Mouse (Mus musculus) forebrain, embryonic 13.5 days (tissue): ENCODE data around the gene Htra1. TPM values are rescaled to one million over a fixed set of nuclear protein-coding genes. Genes with fewer than 3 reads are reported as not detected.

Source experiments
- ATAC-seq: fragments of 200-750 bp; cut with Nextera tagmentation; 2 replicates; pipeline ENCODE4 v1.8.0; 2017
- H3K27ac ChIP-seq: fragments of 300-500 bp; sonication (generic); 2 replicates; pipeline ENCODE4 v1.5.1; 2015; ENCODE audit warnings: inconsistent platforms, mild to moderate bottlenecking, moderate library complexity
- H3K27me3 ChIP-seq: fragments of 300-500 bp; sonication (generic); 2 replicates; pipeline ENCODE4 v1.6.1; 2015; ENCODE audit warnings: mild to moderate bottlenecking, inconsistent platforms
- H3K36me3 ChIP-seq: fragments of 300-500 bp; sonication (generic); 2 replicates; pipeline ENCODE4 v1.6.1; 2015; ENCODE audit warnings: mild to moderate bottlenecking, inconsistent platforms; ENCODE audit not compliant: poor library complexity, severe bottlenecking
- H3K4me1 ChIP-seq: fragments of 300-500 bp; sonication (generic); 2 replicates; pipeline ENCODE4 v1.6.1; 2015; ENCODE audit warnings: inconsistent platforms
- H3K4me2 ChIP-seq: fragments of 300-500 bp; sonication (generic); 2 replicates; pipeline ENCODE4 v1.6.1; 2015; ENCODE audit warnings: inconsistent platforms, mild to moderate bottlenecking, moderate library complexity
- H3K4me3 ChIP-seq: fragments of 300-500 bp; sonication (generic); 2 replicates; pipeline ENCODE4 v1.5.1; 2015; ENCODE audit warnings: mild to moderate bottlenecking, inconsistent platforms
- H3K9ac ChIP-seq: fragments of 300-500 bp; sonication (generic); 2 replicates; pipeline ENCODE4 v1.6.1; 2015; ENCODE audit warnings: mild to moderate bottlenecking, inconsistent platforms
- H3K9me3 ChIP-seq: fragments of 300-500 bp; sonication (generic); replicated peaks from 2 replicates; pipeline ENCODE4 v1.6.1; 2016; ENCODE audit warnings: inconsistent platforms
- WGBS: fragments of 180-500 bp; shearing (Covaris S2); methylation state at CpG from one replicate; pipeline ENCODE4 v1.1.7; 2015; 5-methylcytosine and 5-hydroxymethylcytosine counted together
- polyA plus RNA-seq: library from polyadenylated mRNA; unstranded; fragments of >200 nt; fragmentation: Nextera tagmentation; extraction: Ambion mirVana; gene quantifications from 2 replicates; pipeline ENCODE4 v1.2.1, GENCODE M21; 2015

The Htra1 gene
- polyA plus RNA-seq, result 9.3 and 9.7 TPM in 2 replicates

GRCm38 (mm10) chr7:130935793-130936471 is at the start of gene Htra1:
TSS of gene Htra1 (plus strand) at chr7:130936111.
- Histone ChIP-seq H3K9ac (peak within 1 kb of the TSS; percentile 59), H3K27ac (no peak within 1 kb of the TSS), H3K4me1 (peaks cover 17% of the 10 kb centered on the region), H3K9me3 (0 out of 2 replicates have a peak, but pooled peaks cover 3% of the 10 kb centered on the region), H3K4me2 (peak within 1 kb of the TSS; percentile 75), H3K4me3 (peak within 1 kb of the TSS; percentile 49), H3K27me3 (peaks cover 69% of the 10 kb centered on the region), H3K36me3 (no peaks in the 10 kb centered on the region)
- peak; percentile 92 for ATAC-seq
- under 1% methylated on average over 70 of the region's 70 CpGs for WGBS

- Histone ChIP-seq H3K27me3 (no peaks in the 10 kb centered on the region), H3K4me3 (no peak overlapping the region), H3K27ac (no peak overlapping the region), H3K36me3 (peaks cover 15% of the 10 kb centered on the region; the same call in 1 of the 2 replicates), H3K9ac (no peak overlapping the region), H3K4me2 (no peak overlapping the region), H3K4me1 (peaks cover 6% of the 10 kb centered on the region; the same call in 1 of the 2 replicates), H3K9me3 (no peaks in the 10 kb centered on the region)
- ATAC-seq, result no peak
- 85% methylated on average over 3 of the region's 3 CpGs for WGBS
Observed at GRCm38 (mm10) chr7:130886246-130886645, 49.7 kb upstream of the Htra1 start.

GRCm38 (mm10) chr7:130887946-130888345 is 48.0 kb upstream of the Htra1 start:
- 10% methylated on average over 3 of the region's 3 CpGs for WGBS
- H3K27ac ChIP-seq, result no peak overlapping the region
- H3K9me3 ChIP-seq, result no peaks in the 10 kb centered on the region
- peaks cover 6% of the 10 kb centered on the region; the same call in 1 of the 2 replicates for H3K4me1 ChIP-seq
- H3K9ac ChIP-seq, result no peak overlapping the region
- no peak for ATAC-seq
- H3K27me3 ChIP-seq, result no peaks in the 10 kb centered on the region
- no peak overlapping the region for H3K4me2 ChIP-seq
- peaks cover 21% of the 10 kb centered on the region; the same call in 1 of the 2 replicates for H3K36me3 ChIP-seq
- H3K4me3 ChIP-seq, result no peak overlapping the region

- H3K4me3 ChIP-seq, result no peak overlapping the region
- WGBS, result 25% methylated on average over 2 of the region's 2 CpGs
- H3K9ac ChIP-seq, result peak overlapping the region; percentile 30; the same call in 1 of the 2 replicates
- no peaks in the 10 kb centered on the region for H3K9me3 ChIP-seq
- peaks cover 6% of the 10 kb centered on the region; the same call in 1 of the 2 replicates for H3K4me1 ChIP-seq
- no peak overlapping the region for H3K27ac ChIP-seq
- no peak for ATAC-seq
- H3K27me3 ChIP-seq, result no peaks in the 10 kb centered on the region
- H3K4me2 ChIP-seq, result no peak overlapping the region
- H3K36me3 ChIP-seq, result peaks cover 13% of the 10 kb centered on the region; the same call in 1 of the 2 replicates
Observed at GRCm38 (mm10) chr7:130890871-130891270, 45.0 kb upstream of the Htra1 start.

GRCm38 (mm10) chr7:130892973-130893372 is 42.9 kb upstream of the Htra1 start:
- Histone ChIP-seq H3K27ac (no peak overlapping the region), H3K9me3 (no peaks in the 10 kb centered on the region), H3K4me2 (no peak overlapping the region), H3K27me3 (no peaks in the 10 kb centered on the region), H3K9ac (no peak overlapping the region), H3K4me3 (no peak overlapping the region), H3K4me1 (peaks cover 2% of the 10 kb centered on the region; the same call in 1 of the 2 replicates), H3K36me3 (peaks cover 7% of the 10 kb centered on the region; the same call in 1 of the 2 replicates)
- 82% methylated on average over 6 of the region's 6 CpGs for WGBS
- ATAC-seq, result no peak

- Histone ChIP-seq H3K27ac (no peak overlapping the region), H3K4me3 (no peak overlapping the region), H3K9ac (no peak overlapping the region), H3K27me3 (no peaks in the 10 kb centered on the region), H3K36me3 (peaks cover 7% of the 10 kb centered on the region; the same call in 1 of the 2 replicates), H3K9me3 (no peaks in the 10 kb centered on the region), H3K4me1 (no peaks in the 10 kb centered on the region), H3K4me2 (no peak overlapping the region)
- 40% methylated on average over 9 of the region's 9 CpGs for WGBS
- no peak for ATAC-seq
Observed at GRCm38 (mm10) chr7:130894931-130895617, 40.8 kb upstream of the Htra1 start.

GRCm38 (mm10) chr7:130895618-130895945 is 40.3 kb upstream of the Htra1 start:
- Histone ChIP-seq H3K9me3 (no peaks in the 10 kb centered on the region), H3K27me3 (no peaks in the 10 kb centered on the region), H3K4me1 (no peaks in the 10 kb centered on the region), H3K36me3 (peaks cover 7% of the 10 kb centered on the region; the same call in 1 of the 2 replicates), H3K9ac (no peak overlapping the region), H3K4me2 (no peak overlapping the region), H3K4me3 (no peak overlapping the region), H3K27ac (no peak overlapping the region)
- WGBS, result 28% methylated on average over 2 of the region's 2 CpGs
- ATAC-seq, result no peak

GRCm38 (mm10) chr7:130896064-130896463 is 39.8 kb upstream of the Htra1 start:
- Histone ChIP-seq H3K27ac (no peak overlapping the region), H3K4me1 (no peaks in the 10 kb centered on the region), H3K9ac (no peak overlapping the region), H3K9me3 (no peaks in the 10 kb centered on the region), H3K36me3 (peaks cover 7% of the 10 kb centered on the region; the same call in 1 of the 2 replicates), H3K4me2 (no peak overlapping the region), H3K27me3 (no peaks in the 10 kb centered on the region), H3K4me3 (no peak overlapping the region)
- no peak for ATAC-seq
- WGBS, result 66% methylated on average over 3 of the region's 3 CpGs

- ATAC-seq, result no peak
- no peaks in the 10 kb centered on the region for H3K4me1 ChIP-seq
- H3K27me3 ChIP-seq, result no peaks in the 10 kb centered on the region
- no peaks in the 10 kb centered on the region for H3K9me3 ChIP-seq
- WGBS, result 86% methylated on average over 10 of the region's 10 CpGs
- no peak overlapping the region for H3K4me3 ChIP-seq
- H3K4me2 ChIP-seq, result no peak overlapping the region
- peaks cover 7% of the 10 kb centered on the region; the same call in 1 of the 2 replicates for H3K36me3 ChIP-seq
- no peak overlapping the region for H3K9ac ChIP-seq
- no peak overlapping the region for H3K27ac ChIP-seq
Observed at GRCm38 (mm10) chr7:130897201-130897600, 38.7 kb upstream of the Htra1 start.

GRCm38 (mm10) chr7:130898373-130898772 is 37.5 kb upstream of the Htra1 start:
- H3K4me1 ChIP-seq, result no peaks in the 10 kb centered on the region
- H3K27me3 ChIP-seq, result no peaks in the 10 kb centered on the region
- H3K27ac ChIP-seq, result no peak overlapping the region
- no peaks in the 10 kb centered on the region for H3K9me3 ChIP-seq
- H3K9ac ChIP-seq, result no peak overlapping the region
- H3K4me2 ChIP-seq, result no peak overlapping the region
- 0 out of 2 replicates have a peak, but pooled peaks cover 2% of the 10 kb centered on the region for H3K36me3 ChIP-seq
- H3K4me3 ChIP-seq, result no peak overlapping the region
- no peak for ATAC-seq
- 81% methylated on average over 4 of the region's 4 CpGs for WGBS

- Histone ChIP-seq H3K4me2 (no peak overlapping the region), H3K27ac (no peak overlapping the region), H3K4me3 (no peak overlapping the region), H3K9ac (no peak overlapping the region), H3K27me3 (no peaks in the 10 kb centered on the region), H3K36me3 (peaks cover 20% of the 10 kb centered on the region; the same call in 1 of the 2 replicates), H3K4me1 (no peaks in the 10 kb centered on the region), H3K9me3 (no peaks in the 10 kb centered on the region)
- 91% methylated on average over 5 of the region's 5 CpGs for WGBS
- ATAC-seq, result no peak
Observed at GRCm38 (mm10) chr7:130900233-130900848, 35.6 kb upstream of the Htra1 start.

GRCm38 (mm10) chr7:130902929-130903328 is 33.0 kb upstream of the Htra1 start:
- no peak overlapping the region for H3K27ac ChIP-seq
- no peak overlapping the region for H3K4me3 ChIP-seq
- H3K36me3 ChIP-seq, result peaks cover 21% of the 10 kb centered on the region; the same call in 1 of the 2 replicates
- no peak overlapping the region for H3K9ac ChIP-seq
- no peaks in the 10 kb centered on the region for H3K9me3 ChIP-seq
- ATAC-seq, result no peak
- H3K4me2 ChIP-seq, result no peak overlapping the region
- H3K27me3 ChIP-seq, result no peaks in the 10 kb centered on the region
- no peaks in the 10 kb centered on the region for H3K4me1 ChIP-seq
- 95% methylated on average over 1 of the region's 1 CpGs for WGBS
